Mouse (Mus musculus): ENCODE results near the gene Chmp2b.

DNA sequence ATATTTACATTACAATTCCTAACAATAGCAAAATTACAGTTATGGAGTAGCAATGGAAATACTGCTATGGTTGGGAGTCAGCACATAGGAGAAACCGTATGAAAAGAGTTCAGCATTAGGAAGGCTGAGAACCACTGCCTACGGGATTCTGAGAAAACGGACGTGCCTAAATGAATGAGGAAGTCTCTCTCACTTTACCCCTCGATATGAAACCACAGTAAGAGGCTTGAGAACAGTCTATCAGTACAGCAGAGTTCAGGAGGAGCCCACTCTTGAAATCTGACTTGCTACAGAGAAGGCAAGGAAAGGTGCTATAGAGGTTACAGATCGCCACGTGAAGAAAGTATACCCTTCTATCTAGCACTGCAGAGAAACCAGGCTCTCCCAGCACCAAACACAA, 13.6 kb downstream of the Chmp2b start:
- no peak for TF ChIP-seq CTCF (IDR thresholded peaks at IDR 0.05; ENCODE audit: low read depth, low read length)
- no peak for TF ChIP-seq POLR2AphosphoS5 (IDR thresholded peaks at IDR 0.05; ENCODE audit: insufficient replicate concordance, low read depth, low read length)
- no peak for TF ChIP-seq GATA1 (IDR thresholded peaks at IDR 0.05; ENCODE audit: borderline replicate concordance, low read length)
- no peak for TF ChIP-seq TAL1 (conservative IDR thresholded peaks at IDR 0.05; ENCODE audit: low read depth, low read length)
- TF ChIP-seq GATA2 (IDR thresholded peaks at IDR 0.05; ENCODE audit: borderline replicate concordance, low read depth, low read length): no peak
